Mouse (Mus musculus) midbrain, embryonic 10.5 days (tissue): ENCODE data around the gene Arhgef10l. TPM values are rescaled to one million over a fixed set of nuclear protein-coding genes. Genes with fewer than 3 reads are reported as not detected.

Experiments
- DNase-seq: peaks from one replicate; pipeline ENCODE4 v3.0.0-alpha.2; 2017; ENCODE audit warnings: low spot score
- H3K27ac ChIP-seq: fragments of 300-500 bp; sonication (generic); replicated peaks from 2 replicates; pipeline ENCODE4 v1.5.1; 2016; ENCODE audit warnings: mild to moderate bottlenecking
- H3K27me3 ChIP-seq: fragments of 300-500 bp; sonication (generic); 2 replicates; pipeline ENCODE4 v1.6.1; 2016; ENCODE audit warnings: low read depth, mild to moderate bottlenecking; ENCODE audit not compliant: poor library complexity, severe bottlenecking
- H3K36me3 ChIP-seq: fragments of 300-500 bp; sonication (generic); 2 replicates; pipeline ENCODE4 v1.6.1; 2016; ENCODE audit warnings: mild to moderate bottlenecking, moderate library complexity
- H3K4me1 ChIP-seq: fragments of 300-500 bp; sonication (generic); 2 replicates; pipeline ENCODE4 v1.6.1; 2016
- H3K4me3 ChIP-seq: fragments of 300-500 bp; sonication (generic); 2 replicates; pipeline ENCODE4 v1.5.1; 2016; ENCODE audit warnings: mild to moderate bottlenecking, moderate library complexity
- H3K9me3 ChIP-seq: fragments of 300-500 bp; sonication (generic); replicated peaks from 2 replicates; pipeline ENCODE4 v1.6.1; 2016; ENCODE audit warnings: mild to moderate bottlenecking
- WGBS: fragments of 180-500 bp; shearing (Covaris S2); methylation state at CpG from one replicate; pipeline ENCODE4 v1.1.7; 2016; 5-methylcytosine and 5-hydroxymethylcytosine counted together
- polyA plus RNA-seq: library from polyadenylated mRNA; unstranded; fragments of >200 nt; fragmentation: Nextera tagmentation; extraction: Ambion mirVana; gene quantifications from 2 replicates; pipeline ENCODE4 v1.2.1, GENCODE M21; 2016

The Arhgef10l gene
- polyA plus RNA-seq, 1 experiment from 2014 or later: 25.1 TPM

- WGBS: 89% methylated on average over 8 of the region's 8 CpGs
- no peak for DNase-seq
- no peak overlapping the region for H3K27ac ChIP-seq
- no peak overlapping the region for H3K4me3 ChIP-seq
- H3K36me3 ChIP-seq: peaks cover 87% of the 10 kb centered on the region
- no peaks in the 10 kb centered on the region for H3K27me3 ChIP-seq
- H3K4me1 ChIP-seq: peaks cover 44% of the 10 kb centered on the region
- no peaks in the 10 kb centered on the region for H3K9me3 ChIP-seq
These were observed 130.5 kb downstream of the Arhgef10l start for GRCm38 (mm10) chr4:140535323-140535722.

DNA sequence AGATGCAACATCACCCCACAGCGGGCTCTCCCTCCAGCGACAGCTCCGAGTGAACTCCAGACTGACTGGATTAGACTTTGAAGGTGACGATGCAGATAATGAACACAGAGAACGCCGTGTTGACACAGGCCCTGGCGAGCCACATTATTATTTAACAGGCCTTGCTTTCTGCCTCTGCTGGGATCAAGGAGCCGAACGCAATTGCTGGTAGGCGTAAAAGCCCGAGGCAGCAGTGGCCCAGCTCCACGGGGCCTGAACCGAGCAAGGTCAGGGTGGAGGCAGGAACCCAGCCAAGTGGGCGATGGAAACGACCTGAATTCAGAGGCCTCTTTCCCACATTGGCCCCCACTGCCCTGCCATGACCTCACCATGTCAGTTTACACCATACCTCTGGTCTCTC, 133.5 kb downstream of the Arhgef10l start:
- Histone ChIP-seq H3K27me3 (no peaks in the 10 kb centered on the region), H3K27ac (peak overlapping the region; percentile 70; the same call in 1 of the 2 replicates), H3K36me3 (peaks cover 80% of the 10 kb centered on the region), H3K9me3 (no peaks in the 10 kb centered on the region), H3K4me3 (no peak overlapping the region), H3K4me1 (peaks cover 59% of the 10 kb centered on the region)
- WGBS: 43% methylated on average over 15 of the region's 15 CpGs
- peak; percentile 34 for DNase-seq

- peak; percentile 38 for DNase-seq
- Histone ChIP-seq H3K27me3 (no peaks in the 10 kb centered on the region), H3K36me3 (peaks cover 74% of the 10 kb centered on the region), H3K27ac (peak overlapping the region; percentile 55; the same call in 1 of the 2 replicates), H3K4me3 (no peak overlapping the region), H3K4me1 (peaks cover 59% of the 10 kb centered on the region), H3K9me3 (no peaks in the 10 kb centered on the region)
- WGBS: 51% methylated on average over 9 of the region's 9 CpGs
These were observed 134.8 kb downstream of the Arhgef10l start for GRCm38 (mm10) chr4:140531024-140531423.

DNA sequence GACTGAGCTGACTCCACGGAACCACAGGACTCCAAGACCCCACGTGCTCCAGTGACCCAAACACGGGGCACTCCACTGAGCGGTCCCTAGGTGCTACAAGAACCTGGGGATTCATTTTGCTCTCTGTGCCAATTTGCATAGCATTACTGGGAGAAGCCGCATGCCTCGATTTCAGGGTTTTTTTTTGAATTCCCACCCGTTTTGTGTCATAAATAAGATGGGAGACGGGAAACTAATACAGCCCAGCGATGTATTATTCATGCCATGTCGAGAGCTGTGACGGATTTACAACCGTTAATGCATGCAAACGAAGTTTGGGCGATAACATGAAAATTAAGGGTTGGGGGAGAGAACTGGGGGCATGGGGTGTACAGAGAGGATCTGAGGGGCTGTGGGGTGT, 136.1 kb downstream of the Arhgef10l start:
- 87% methylated on average over 14 of the region's 14 CpGs for WGBS
- peaks cover 74% of the 10 kb centered on the region for H3K36me3 ChIP-seq
- H3K9me3 ChIP-seq: no peaks in the 10 kb centered on the region
- no peak for DNase-seq
- H3K27ac ChIP-seq: 0 out of 2 replicates have a peak overlapping the region, but pooled peaks have one; percentile 49
- H3K27me3 ChIP-seq: no peaks in the 10 kb centered on the region
- peaks cover 65% of the 10 kb centered on the region for H3K4me1 ChIP-seq
- no peak overlapping the region for H3K4me3 ChIP-seq

DNA sequence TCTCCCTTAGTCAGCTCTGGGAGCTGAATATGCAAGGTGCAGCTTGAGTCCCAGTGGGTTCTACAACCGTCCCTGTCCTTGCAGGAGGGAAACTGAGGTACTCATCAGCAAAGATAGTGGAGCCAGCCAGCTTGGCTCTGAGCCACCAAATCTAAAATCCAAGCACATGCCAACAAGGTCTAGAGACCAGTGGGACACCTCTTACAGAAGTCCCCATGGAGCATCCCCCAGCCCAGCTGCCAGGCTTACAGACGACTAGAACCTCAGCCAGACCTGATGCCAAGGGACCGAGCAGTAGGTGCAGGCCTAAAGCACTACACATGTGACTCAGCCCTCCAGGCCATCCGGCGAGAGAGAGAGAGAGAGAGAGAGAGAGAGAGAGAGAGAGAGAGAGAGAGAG, 137.4 kb downstream of the Arhgef10l start:
- Histone ChIP-seq H3K27ac (no peak overlapping the region), H3K4me1 (peaks cover 57% of the 10 kb centered on the region)
- no peak for DNase-seq

GRCm38 (mm10) chr4:140525674-140526177, 140.1 kb downstream of the Arhgef10l start:
- H3K4me1 ChIP-seq: peaks cover 30% of the 10 kb centered on the region
- no peak for DNase-seq
- no peaks in the 10 kb centered on the region for H3K9me3 ChIP-seq
- peaks cover 72% of the 10 kb centered on the region for H3K36me3 ChIP-seq
- H3K27me3 ChIP-seq: no peaks in the 10 kb centered on the region
- no peak overlapping the region for H3K4me3 ChIP-seq
- WGBS: 69% methylated on average over 10 of the region's 10 CpGs
- no peak overlapping the region; the same call in 1 of the 2 replicates for H3K27ac ChIP-seq

More for the DNA sequence above, 137.4 kb downstream of the Arhgef10l start:
- Histone ChIP-seq H3K27me3 (no peaks in the 10 kb centered on the region), H3K36me3 (peaks cover 68% of the 10 kb centered on the region), H3K4me3 (no peak overlapping the region), H3K9me3 (no peaks in the 10 kb centered on the region)
- 83% methylated on average over 5 of the region's 5 CpGs for WGBS

GRCm38 (mm10) chr4:140524927-140525326, 140.9 kb downstream of the Arhgef10l start:
- 78% methylated on average over 13 of the region's 13 CpGs for WGBS
- Histone ChIP-seq H3K36me3 (peaks cover 73% of the 10 kb centered on the region), H3K27ac (no peak overlapping the region)

DNA sequence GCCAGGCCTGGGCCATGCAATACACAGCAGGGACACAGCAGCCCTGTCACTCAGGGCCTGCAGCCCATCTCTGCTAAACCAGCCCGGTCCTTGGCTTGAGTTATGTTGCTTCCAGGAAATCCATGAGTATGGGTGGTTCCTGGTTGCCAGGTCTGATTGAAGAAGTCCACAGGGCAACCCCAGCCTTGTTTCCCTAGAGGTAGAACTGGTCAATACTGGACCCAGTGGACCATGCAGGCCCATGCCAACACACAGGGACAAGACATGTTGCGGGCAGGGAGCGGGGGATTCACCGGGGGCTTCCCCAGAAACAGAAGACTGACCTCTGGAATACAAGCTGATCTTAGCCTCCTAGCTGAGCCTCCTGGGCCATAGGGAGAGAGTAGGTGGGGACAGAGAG, 142.9 kb downstream of the Arhgef10l start:
- H3K9me3 ChIP-seq: no peaks in the 10 kb centered on the region
- H3K27ac ChIP-seq: no peak overlapping the region; the same call in 1 of the 2 replicates
- H3K36me3 ChIP-seq: peaks cover 83% of the 10 kb centered on the region
- H3K4me3 ChIP-seq: no peak overlapping the region
- no peak for DNase-seq
- peaks cover 15% of the 10 kb centered on the region; the same call in 1 of the 2 replicates for H3K4me1 ChIP-seq
- no peaks in the 10 kb centered on the region for H3K27me3 ChIP-seq
- 94% methylated on average over 4 of the region's 4 CpGs for WGBS

More at GRCm38 (mm10) chr4:140524927-140525326, 140.9 kb downstream of the Arhgef10l start:
- Histone ChIP-seq H3K4me1 (peaks cover 26% of the 10 kb centered on the region), H3K4me3 (no peak overlapping the region), H3K27me3 (no peaks in the 10 kb centered on the region), H3K9me3 (no peaks in the 10 kb centered on the region)
- DNase-seq: no peak

GRCm38 (mm10) chr4:140520719-140521118, 145.1 kb downstream of the Arhgef10l start:
- no peaks in the 10 kb centered on the region for H3K27me3 ChIP-seq
- no peak overlapping the region for H3K27ac ChIP-seq
- H3K4me3 ChIP-seq: no peak overlapping the region
- no peak for DNase-seq
- H3K4me1 ChIP-seq: peaks cover 15% of the 10 kb centered on the region; the same call in 1 of the 2 replicates
- H3K9me3 ChIP-seq: no peaks in the 10 kb centered on the region
- H3K36me3 ChIP-seq: peaks cover 85% of the 10 kb centered on the region
- WGBS: 95% methylated on average over 9 of the region's 9 CpGs

DNA sequence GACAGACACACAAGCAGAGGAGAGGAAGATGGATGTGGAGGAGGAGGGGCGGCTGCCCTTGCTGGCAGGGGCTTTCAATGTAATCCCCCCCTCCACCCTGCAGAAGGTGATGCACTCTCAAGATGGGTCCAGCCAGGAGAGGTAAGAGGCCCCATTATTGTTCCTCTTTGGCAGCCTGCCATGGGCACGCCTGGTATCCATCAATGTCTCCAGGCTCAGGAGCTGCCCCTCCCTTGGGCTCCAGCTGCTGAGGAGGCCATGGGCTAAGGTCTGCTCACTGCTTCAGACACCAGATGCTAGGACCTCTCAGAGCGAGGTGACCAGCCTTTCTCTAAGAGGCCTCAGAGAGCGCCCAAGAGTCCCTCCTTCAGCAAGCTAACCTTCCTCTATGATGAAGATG, 152.0 kb downstream of the Arhgef10l start:
- 91% methylated on average over 4 of the region's 4 CpGs for WGBS
- Histone ChIP-seq H3K36me3 (peaks cover 62% of the 10 kb centered on the region), H3K27me3 (no peaks in the 10 kb centered on the region), H3K27ac (no peak overlapping the region), H3K4me3 (no peak overlapping the region), H3K4me1 (no peaks in the 10 kb centered on the region), H3K9me3 (no peaks in the 10 kb centered on the region)
- DNase-seq: no peak

DNA sequence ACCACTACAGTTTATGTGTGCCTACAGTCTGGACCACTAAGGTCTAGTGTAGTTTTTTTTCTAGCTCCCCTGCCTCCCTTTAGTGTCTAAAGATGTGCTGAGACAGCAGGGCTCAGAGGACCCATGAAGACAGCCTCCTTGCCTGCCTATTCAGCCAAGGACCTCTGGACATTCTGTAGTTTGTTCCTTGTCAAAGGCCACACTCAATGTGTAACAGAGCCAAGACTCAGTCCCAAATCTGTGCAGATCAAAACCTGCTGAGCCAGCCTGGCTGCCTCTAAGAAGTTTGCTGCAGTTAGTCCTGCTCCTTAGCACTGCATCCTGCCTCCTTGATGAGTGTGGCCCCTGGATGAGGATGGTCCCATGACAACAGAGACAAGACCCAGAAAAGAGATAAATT, 156.0 kb downstream of the Arhgef10l start:
- no peak for DNase-seq
- Histone ChIP-seq H3K4me3 (no peak overlapping the region), H3K27me3 (no peaks in the 10 kb centered on the region), H3K36me3 (peaks cover 29% of the 10 kb centered on the region), H3K4me1 (peaks cover 11% of the 10 kb centered on the region), H3K27ac (no peak overlapping the region), H3K9me3 (no peaks in the 10 kb centered on the region)

- Histone ChIP-seq H3K4me1 (peaks cover 20% of the 10 kb centered on the region), H3K4me3 (no peak overlapping the region), H3K27ac (no peak overlapping the region), H3K27me3 (no peaks in the 10 kb centered on the region), H3K9me3 (no peaks in the 10 kb centered on the region), H3K36me3 (peaks cover 3% of the 10 kb centered on the region)
- 50% methylated on average over 15 of the region's 15 CpGs for WGBS
- peak; percentile 34 for DNase-seq
These were observed 158.6 kb downstream of the Arhgef10l start for GRCm38 (mm10) chr4:140507172-140507714.

GRCm38 (mm10) chr4:140505608-140506002, 160.2 kb downstream of the Arhgef10l start:
- WGBS: 92% methylated on average over 3 of the region's 3 CpGs

More at GRCm38 (mm10) chr4:140505608-140506002, 160.2 kb downstream of the Arhgef10l start:
- peaks cover 32% of the 10 kb centered on the region for H3K4me1 ChIP-seq
- no peaks in the 10 kb centered on the region for H3K36me3 ChIP-seq
- H3K9me3 ChIP-seq: no peaks in the 10 kb centered on the region
- no peak overlapping the region for H3K4me3 ChIP-seq
- H3K27ac ChIP-seq: no peak overlapping the region
- no peak for DNase-seq
- no peaks in the 10 kb centered on the region for H3K27me3 ChIP-seq
